Mouse (Mus musculus): ENCODE measurements at regions not wholly inside any gene's neighbourhood (a gene's known extent, or its start where the extent isn't known, plus 50 kb on each side); places are given as distances from the start of the nearest gene placed in this dataset.

GRCm38 (mm10) chr3:3000199-3000598, 2750.4 kb upstream of the Gm8797 start:
- peak in 1 of 2 experiments; percentile 0 for DNase-seq (ENCODE audit: low spot score in 2 of 2)

DNA sequence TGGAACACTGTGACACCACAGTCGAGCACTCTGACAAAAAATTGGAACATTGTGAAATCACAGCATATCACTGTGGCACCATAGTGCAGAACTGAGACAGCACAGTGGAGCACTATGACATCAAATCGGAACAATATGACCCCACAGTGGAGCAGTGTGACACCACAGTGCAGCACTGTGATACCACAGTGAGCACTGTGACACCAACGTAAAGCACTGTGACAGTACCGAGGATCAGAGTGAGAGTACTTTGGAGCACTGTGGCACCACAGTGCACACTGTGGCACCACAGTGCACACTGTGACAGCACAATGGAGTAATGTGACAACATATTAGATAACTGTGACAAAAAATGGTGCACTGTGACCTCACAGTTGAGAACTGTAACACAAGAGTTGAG, 2749.4 kb upstream of the Gm8797 start:
- no peak for DNase-seq (ENCODE audit: low spot score in 2 of 2)

GRCm38 (mm10) chr3:3001639-3002038, 2749.0 kb upstream of the Gm8797 start:
- DNase-seq (ENCODE audit: low spot score in 2 of 2) = peak in 1 of 2 experiments; percentile 1

DNA sequence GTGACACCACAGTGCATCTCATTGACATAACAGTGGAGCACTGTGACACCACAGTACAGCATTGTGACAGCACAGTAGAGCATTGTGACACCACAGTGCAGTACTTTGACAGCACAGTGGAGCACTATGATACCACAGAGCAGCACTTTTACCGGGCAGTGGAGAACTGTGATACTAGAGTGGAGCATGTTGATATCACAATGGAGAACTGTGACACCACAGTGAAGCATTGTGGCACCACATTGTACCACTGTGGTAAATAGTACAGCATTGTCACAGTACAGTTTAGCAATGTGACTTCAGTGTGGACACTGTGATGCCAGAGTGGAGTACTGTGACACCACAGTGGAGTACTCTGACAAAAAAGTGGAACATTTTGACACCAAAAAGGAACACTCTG, 2747.2 kb upstream of the Gm8797 start:
- peak in 1 of 2 experiments; percentile 1 for DNase-seq (ENCODE audit: low spot score in 2 of 2)

DNA sequence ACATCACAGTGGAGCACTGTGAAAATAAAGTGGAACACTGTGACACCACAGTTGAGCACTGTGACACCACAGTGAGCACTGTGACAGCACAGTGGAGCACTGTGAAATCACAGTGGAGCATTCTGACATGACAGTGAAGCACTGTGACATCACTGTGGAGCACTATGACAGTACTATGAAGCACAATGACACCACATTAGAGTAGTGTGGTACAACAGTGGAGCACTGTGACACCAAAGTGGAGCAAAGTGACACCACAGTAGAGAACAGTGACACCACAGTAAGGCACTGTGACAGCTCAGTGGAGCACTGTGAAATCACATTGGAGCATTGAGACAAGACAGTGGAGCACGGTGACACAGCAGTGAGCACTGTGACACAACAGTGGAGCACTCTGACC, 2739.5 kb upstream of the Gm8797 start:
- DNase-seq (ENCODE audit: low spot score in 2 of 2) = no peak

DNA sequence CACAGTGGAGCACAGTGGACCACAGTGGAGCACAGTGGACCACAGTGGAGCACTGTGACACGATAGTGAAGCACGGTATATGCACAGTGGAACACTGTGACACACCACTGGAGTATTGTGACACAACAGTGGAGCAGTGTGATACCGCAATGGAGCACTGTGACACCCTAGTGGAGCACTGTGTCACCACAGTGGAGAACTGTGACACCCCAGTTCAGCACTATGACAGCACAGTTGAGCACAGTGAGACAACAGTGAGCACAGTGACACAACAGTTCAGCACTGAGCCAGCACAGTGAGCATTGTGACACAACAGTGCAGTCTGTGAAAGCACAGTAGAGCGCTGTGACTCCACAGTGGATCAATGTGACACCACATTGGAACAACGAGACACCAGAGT, 2737.7 kb upstream of the Gm8797 start:
- DNase-seq (ENCODE audit: low spot score in 2 of 2) = peak in 1 of 2 experiments; percentile 1

DNA sequence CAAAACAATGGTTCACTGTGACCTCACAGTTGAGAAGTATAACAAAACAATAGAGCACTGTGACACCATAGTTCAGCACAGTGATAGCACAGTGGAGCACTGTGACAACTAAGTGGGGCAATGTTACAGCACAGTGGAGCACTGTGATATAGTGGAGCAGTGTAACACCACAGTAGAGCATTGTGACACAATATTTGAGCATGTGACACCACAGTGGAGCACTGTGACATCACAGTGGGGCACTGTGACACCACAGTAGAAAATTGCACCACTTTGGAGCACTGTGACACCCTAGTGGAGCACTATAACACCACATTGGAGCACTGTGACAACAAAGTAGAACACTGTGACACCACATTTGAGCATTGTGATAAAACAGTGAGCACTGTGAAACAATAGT, 2735.6 kb upstream of the Gm8797 start:
- DNase-seq (ENCODE audit: low spot score in 2 of 2) = no peak

- no peak for DNase-seq (ENCODE audit: low spot score in 2 of 2)
Measured at GRCm38 (mm10) chr3:3016572-3016971, 2734.0 kb upstream of the Gm8797 start.

- DNase-seq (ENCODE audit: low spot score in 2 of 2) = no peak
Measured at GRCm38 (mm10) chr3:3032793-3033192, 2717.8 kb upstream of the Gm8797 start.

Measured in thymus, postnatal 10 days (tissue).